Comparison of ENCODE assay signal across 10 mouse cellular contexts in genomic region chr7:130948563-130949208, GRCm38 (mm10). TPM values are rescaled to one million over a fixed set of nuclear protein-coding genes. Genes with fewer than 3 reads are reported as not detected.
DNase-seq lines count a peak whose midpoint lies in the region; ATAC-seq and TF ChIP-seq lines count a peak whose summit lies in the region.
"Had no signal": no experiment of that assay in that cellular context is flagged by ENCODE, and none has a peak within 500 bp of the region (broad histone marks: within the 10 kb centered on the region; RNA-seq: fewer than 3 reads in every experiment).

No protein-coding gene starts in this region.

- no peaks in the 10 kb centered on the region for H3K9me3 ChIP-seq in lung, embryonic 16.5 days (ENCODE audit: control insufficient read depth, low read length)
- no peaks in the 10 kb centered on the region for H3K9me3 ChIP-seq in lung, postnatal 0 days (ENCODE audit: low read length)
- no peaks in the 10 kb centered on the region for H3K9me3 ChIP-seq in heart, embryonic 13.5 days
- no peaks in the 10 kb centered on the region for H3K9me3 ChIP-seq in stomach, embryonic 16.5 days (replicated peaks; ENCODE audit: control insufficient read depth, low read length)
- no peaks in the 10 kb centered on the region for H3K9me3 ChIP-seq in intestine, postnatal 0 days (ENCODE audit: control insufficient read depth)
- H3K9me3 ChIP-seq: forebrain, embryonic 13.5 days had no signal

- DNase-seq in heart, adult 2 months: peak; percentile 39 to 46
- DNase-seq in heart, adult 9 months (ENCODE audit: low spot score in 2 of 2): no peak
- DNase-seq in lung, postnatal 0 days (ENCODE audit: low spot score): no peak
- DNase-seq: adrenal gland, adult 8-10 months had no signal

- 25% methylated on average over 5 of the region's 5 CpGs for WGBS in heart, adult 2 months
- WGBS in lung, embryonic 16.5 days: 38% methylated on average over 5 of the region's 5 CpGs
- WGBS in lung, postnatal 0 days: 42% methylated on average over 5 of the region's 5 CpGs
- WGBS in heart, embryonic 13.5 days: 29% methylated on average over 5 of the region's 5 CpGs
- WGBS in stomach, embryonic 16.5 days: 50% methylated on average over 5 of the region's 5 CpGs
- 58% methylated on average over 5 of the region's 5 CpGs for WGBS in intestine, postnatal 0 days

- ATAC-seq in lung, embryonic 16.5 days (ENCODE audit: low read depth): peak; percentile 54
- no peak for ATAC-seq in lung, postnatal 0 days
- ATAC-seq in heart, embryonic 13.5 days (ENCODE audit: extremely low read depth, insufficient number of reproducible peaks, low FRiP score, low TSS enrichment): peak; percentile 62; the same call in 1 of the 2 replicates
- ATAC-seq in stomach, embryonic 16.5 days (ENCODE audit: insufficient read depth, low FRiP score): 0 out of 2 replicates have a peak, but pooled peaks have one; percentile 35
- ATAC-seq in cerebellum, adult (ENCODE audit: insufficient number of reproducible peaks, low FRiP score, low TSS enrichment): no peak
- ATAC-seq in intestine, postnatal 0 days: no peak
- ATAC-seq: forebrain, embryonic 13.5 days had no signal

- TF ChIP-seq EP300 in heart, adult 2 months (IDR thresholded peaks at IDR 0.05; ENCODE audit: insufficient read depth, low read depth, low read length): 0 out of 2 replicates have a peak, but pooled peaks have one; percentile 18
- TF ChIP-seq EP300 in lung, postnatal 0 days (IDR thresholded peaks at IDR 0.05): no peak

- no peaks in the 10 kb centered on the region for H3K36me3 ChIP-seq in heart, adult 2 months (ENCODE audit: control insufficient read depth, insufficient read depth, low read length)
- H3K36me3 ChIP-seq in lung, embryonic 16.5 days (ENCODE audit: control insufficient read depth, insufficient read depth, low read length): no peaks in the 10 kb centered on the region
- no peaks in the 10 kb centered on the region for H3K36me3 ChIP-seq in lung, postnatal 0 days (ENCODE audit: insufficient read depth, low read length)
- H3K36me3 ChIP-seq in heart, embryonic 13.5 days: no peaks in the 10 kb centered on the region
- H3K36me3 ChIP-seq in stomach, embryonic 16.5 days (ENCODE audit: control insufficient read depth, insufficient read depth, low read length): no peaks in the 10 kb centered on the region
- no peaks in the 10 kb centered on the region for H3K36me3 ChIP-seq in intestine, postnatal 0 days (ENCODE audit: control insufficient read depth, insufficient read depth)

- peak overlapping the region; percentile 26; the same call in 1 of the 2 replicates for H3K4me3 ChIP-seq in heart, adult 2 months
- H3K4me3 ChIP-seq in lung, embryonic 16.5 days (ENCODE audit: low read length): no peak overlapping the region
- H3K4me3 ChIP-seq in lung, postnatal 0 days (ENCODE audit: low read depth, low read length): no peak overlapping the region
- H3K4me3 ChIP-seq in heart, embryonic 13.5 days: peak overlapping the region; percentile 29
- H3K4me3 ChIP-seq in stomach, embryonic 16.5 days (replicated peaks; ENCODE audit: low read length): no peak overlapping the region
- no peak overlapping the region for H3K4me3 ChIP-seq in intestine, postnatal 0 days (ENCODE audit: low read depth, low read length)
- H3K4me3 ChIP-seq: forebrain, embryonic 13.5 days had no signal

- H3K4me1 ChIP-seq in heart, adult 2 months (ENCODE audit: control insufficient read depth, insufficient read depth, low read length): peaks cover 6% of the 10 kb centered on the region
- H3K4me1 ChIP-seq in lung, embryonic 16.5 days (replicated peaks; ENCODE audit: control insufficient read depth, insufficient read depth, low read length): peaks cover 10% of the 10 kb centered on the region
- H3K4me1 ChIP-seq in lung, postnatal 0 days (ENCODE audit: insufficient read depth, low read depth, low read length): no peaks in the 10 kb centered on the region
- peaks cover 61% of the 10 kb centered on the region for H3K4me1 ChIP-seq in heart, embryonic 13.5 days
- no peaks in the 10 kb centered on the region; the same call in 1 of the 2 replicates for H3K4me1 ChIP-seq in stomach, embryonic 16.5 days (ENCODE audit: control insufficient read depth, insufficient read depth, low read length)
- H3K4me1 ChIP-seq in intestine, postnatal 0 days (replicated peaks; ENCODE audit: control insufficient read depth, insufficient read depth, low read length): no peaks in the 10 kb centered on the region
- H3K4me1 ChIP-seq: forebrain, embryonic 13.5 days had no signal

- intact Hi-C loops in heart, adult 2 months (cut with DNase I): loop anchor here (2.0 kb wide), 1 partner anchor 16 kb away; no protein-coding TSS in a partner anchor

- H3K27me3 ChIP-seq in heart, adult 2 months (ENCODE audit: control insufficient read depth, insufficient read depth, low read length): no peaks in the 10 kb centered on the region
- no peaks in the 10 kb centered on the region for H3K27me3 ChIP-seq in lung, embryonic 16.5 days (ENCODE audit: control insufficient read depth, insufficient read depth, low read depth, low read length)
- no peaks in the 10 kb centered on the region for H3K27me3 ChIP-seq in lung, postnatal 0 days (replicated peaks; ENCODE audit: insufficient read depth, low read length)
- no peaks in the 10 kb centered on the region for H3K27me3 ChIP-seq in heart, embryonic 13.5 days (replicated peaks)
- H3K27me3 ChIP-seq in stomach, embryonic 16.5 days (ENCODE audit: control insufficient read depth, insufficient read depth, low read length): no peaks in the 10 kb centered on the region
- H3K27me3 ChIP-seq in intestine, postnatal 0 days (replicated peaks; ENCODE audit: control insufficient read depth, insufficient read depth, low read length): no peaks in the 10 kb centered on the region
- H3K27me3 ChIP-seq: forebrain, embryonic 13.5 days had no signal

- no peak for TF ChIP-seq CTCF in heart, adult 2 months (IDR thresholded peaks at IDR 0.05)
- no peak for TF ChIP-seq CTCF in lung, postnatal 0 days (IDR thresholded peaks at IDR 0.05)
- TF ChIP-seq CTCF in intestine, postnatal 0 days (IDR thresholded peaks at IDR 0.05; ENCODE audit: low read depth): no peak

- H3K27ac ChIP-seq in heart, adult 2 months: peak overlapping the region; percentile 81
- peak overlapping the region; percentile 63 for H3K27ac ChIP-seq in lung, embryonic 16.5 days (ENCODE audit: low read length)
- H3K27ac ChIP-seq in lung, postnatal 0 days (ENCODE audit: low read length): no peak overlapping the region
- H3K27ac ChIP-seq in heart, embryonic 13.5 days (replicated peaks): peak overlapping the region; percentile 97
- H3K27ac ChIP-seq in stomach, embryonic 16.5 days (ENCODE audit: low read length): peak overlapping the region; percentile 17; the same call in 1 of the 2 replicates
- H3K27ac ChIP-seq in intestine, postnatal 0 days (ENCODE audit: low read depth, low read length): no peak overlapping the region
- H3K27ac ChIP-seq: forebrain, embryonic 13.5 days had no signal

- H3K79me2 ChIP-seq in heart, adult 2 months (replicated peaks; ENCODE audit: control insufficient read depth, insufficient read depth, low read length): no peaks in the 10 kb centered on the region

- no peak overlapping the region for H3K9ac ChIP-seq in heart, adult 2 months (ENCODE audit: low read depth, low read length)
- H3K9ac ChIP-seq in lung, embryonic 16.5 days (ENCODE audit: low read length): 0 out of 2 replicates have a peak overlapping the region, but pooled peaks have one; percentile 18
- H3K9ac ChIP-seq in lung, postnatal 0 days (replicated peaks; ENCODE audit: low read depth): no peak overlapping the region
- H3K9ac ChIP-seq in heart, embryonic 13.5 days: peak overlapping the region; percentile 67
- H3K9ac ChIP-seq in stomach, embryonic 16.5 days (ENCODE audit: low read length): no peak overlapping the region
- no peak overlapping the region for H3K9ac ChIP-seq in intestine, postnatal 0 days (ENCODE audit: low read depth, low read length)
- H3K9ac ChIP-seq: forebrain, embryonic 13.5 days had no signal

- H3K4me2 ChIP-seq in lung, embryonic 16.5 days (ENCODE audit: low read depth, low read length): peak overlapping the region; percentile 33; the same call in 1 of the 2 replicates
- H3K4me2 ChIP-seq in lung, postnatal 0 days (replicated peaks; ENCODE audit: low read depth, low read length): no peak overlapping the region
- H3K4me2 ChIP-seq in heart, embryonic 13.5 days: peak overlapping the region; percentile 65
- H3K4me2 ChIP-seq in stomach, embryonic 16.5 days (ENCODE audit: low read depth, low read length): no peak overlapping the region
- H3K4me2 ChIP-seq in intestine, postnatal 0 days (replicated peaks; ENCODE audit: low read depth): no peak overlapping the region
- H3K4me2 ChIP-seq: forebrain, embryonic 13.5 days had no signal

- TF ChIP-seq POLR2A in heart, adult 2 months (IDR thresholded peaks at IDR 0.05; ENCODE audit: insufficient read depth, low read depth, low read length): no peak

RNA-seq across cellular contexts. Expression of gene Htra1, which starts 12.8 kb away (rescaled TPM):
- 100 to 1,000 TPM; 102 to 117 TPM for total RNA-seq in heart, adult 2 months (2021)
- 85.7 and 91.1 TPM in 2 replicates for polyA plus RNA-seq in heart, adult 2 months (2012; rRNA removed)
- 71.6 and 75.7 TPM in 2 replicates for polyA plus RNA-seq in lung, embryonic 16.5 days (2015; fragmentation: Nextera tagmentation; extraction: Ambion mirVana)
- polyA plus RNA-seq in lung, postnatal 0 days (2015; fragmentation: Nextera tagmentation; extraction: Ambion mirVana): 44.6 and 52.1 TPM in 2 replicates
- polyA plus RNA-seq in heart, embryonic 13.5 days (2015; fragmentation: Nextera tagmentation; extraction: Ambion mirVana): 52.9 and 65.4 TPM in 2 replicates
- polyA plus RNA-seq in stomach, embryonic 16.5 days (2015; fragmentation: Nextera tagmentation; extraction: Ambion mirVana): 30.3 and 32.2 TPM in 2 replicates
- 15.5 and 17.6 TPM in 2 replicates for polyA plus RNA-seq in intestine, postnatal 0 days (2015; fragmentation: Nextera tagmentation; extraction: Ambion mirVana)

Comparison
In these comparisons a context has a peak if more than half of its experiments do, and no peak if none do; other contexts are left out.
1. DNase-seq: peak in heart, adult 2 months (2 of 2); none in heart, adult 9 months (0 of 2) and lung, postnatal 0 days (single experiment).
2. H3K27ac ChIP-seq: peak in heart, adult 2 months (single experiment), lung, embryonic 16.5 days (single experiment), heart, embryonic 13.5 days (single experiment) and stomach, embryonic 16.5 days (single experiment); none in lung, postnatal 0 days (single experiment) and intestine, postnatal 0 days (single experiment).
3. H3K9ac ChIP-seq: peak in lung, embryonic 16.5 days (single experiment) and heart, embryonic 13.5 days (single experiment); none in heart, adult 2 months (single experiment), lung, postnatal 0 days (single experiment), stomach, embryonic 16.5 days (single experiment) and intestine, postnatal 0 days (single experiment).
4. ATAC-seq: peak in lung, embryonic 16.5 days (single experiment), heart, embryonic 13.5 days (single experiment) and stomach, embryonic 16.5 days (single experiment); none in lung, postnatal 0 days (single experiment), cerebellum, adult (single experiment) and intestine, postnatal 0 days (single experiment).
5. H3K4me2 ChIP-seq: peak in lung, embryonic 16.5 days (single experiment) and heart, embryonic 13.5 days (single experiment); none in lung, postnatal 0 days (single experiment), stomach, embryonic 16.5 days (single experiment) and intestine, postnatal 0 days (single experiment).
6. H3K4me3 ChIP-seq: peak in heart, adult 2 months (single experiment) and heart, embryonic 13.5 days (single experiment); none in lung, embryonic 16.5 days (single experiment), lung, postnatal 0 days (single experiment), stomach, embryonic 16.5 days (single experiment) and intestine, postnatal 0 days (single experiment).